Mouse (Mus musculus) kidney, adult 2 months (tissue): ENCODE results near the gene Stard13. TPM values are rescaled to one million over a fixed set of nuclear protein-coding genes. Genes with fewer than 3 reads are reported as not detected.

Source experiments
- DNase-seq: peaks from one replicate; pipeline ENCODE4 v3.0.0; 2021
- H3K27ac ChIP-seq: fragments of 200-500 bp; 2 replicates; pipeline ENCODE4 v1.5.1; 2012; ENCODE audit warnings: low read depth, low read length, control low read depth, inconsistent platforms; ENCODE audit not compliant: insufficient read depth
- H3K27me3 ChIP-seq: fragments of 200-500 bp; replicated peaks from 2 replicates; pipeline ENCODE4 v1.6.1; 2012; ENCODE audit warnings: mild to moderate bottlenecking, moderate library complexity, low read length, inconsistent platforms; ENCODE audit not compliant: control insufficient read depth, insufficient read depth
- H3K36me3 ChIP-seq: fragments of 200-500 bp; 2 replicates; pipeline ENCODE4 v1.6.1; 2012; ENCODE audit warnings: mild to moderate bottlenecking, moderate library complexity, low read length, inconsistent platforms; ENCODE audit not compliant: control insufficient read depth, insufficient read depth
- H3K4me1 ChIP-seq: fragments of 200-500 bp; 2 replicates; pipeline ENCODE4 v1.6.1; 2011; ENCODE audit warnings: low read length; ENCODE audit not compliant: control insufficient read depth, insufficient read depth
- H3K4me3 ChIP-seq: fragments of 200-500 bp; 2 replicates; pipeline ENCODE4 v1.5.1; 2011; ENCODE audit warnings: mild to moderate bottlenecking, low read depth, low read length, control low read depth; ENCODE audit not compliant: insufficient read depth
- CTCF ChIP-seq: fragments of 200-500 bp; conservative IDR thresholded peaks from 2 replicates; pipeline ENCODE4 v1.5.1; 2011; ENCODE audit warnings: low read depth, mild to moderate bottlenecking, control low read depth, low read length, moderate library complexity, mixed read lengths; ENCODE audit not compliant: insufficient read depth, insufficient read length
- POLR2A ChIP-seq: fragments of 200-500 bp; IDR thresholded peaks from one replicate; pipeline ENCODE4 v1.6.1; 2011; ENCODE audit warnings: low read depth, low read length, control low read depth
- WGBS: fragments of 180-500 bp; shearing (Covaris S2); methylation state at CpG from one replicate; pipeline ENCODE4 v1.1.7; 2018; 5-methylcytosine and 5-hydroxymethylcytosine counted together
- polyA plus RNA-seq: library from polyadenylated mRNA; depleted of rRNA; stranded (reverse); fragments of >200 nt; gene quantifications from 2 replicates; pipeline ENCODE4 v1.2.3, GENCODE M21; 2012

Gene Stard13
- polyA plus RNA-seq, 1 experiment, result 7.3 TPM

DNA sequence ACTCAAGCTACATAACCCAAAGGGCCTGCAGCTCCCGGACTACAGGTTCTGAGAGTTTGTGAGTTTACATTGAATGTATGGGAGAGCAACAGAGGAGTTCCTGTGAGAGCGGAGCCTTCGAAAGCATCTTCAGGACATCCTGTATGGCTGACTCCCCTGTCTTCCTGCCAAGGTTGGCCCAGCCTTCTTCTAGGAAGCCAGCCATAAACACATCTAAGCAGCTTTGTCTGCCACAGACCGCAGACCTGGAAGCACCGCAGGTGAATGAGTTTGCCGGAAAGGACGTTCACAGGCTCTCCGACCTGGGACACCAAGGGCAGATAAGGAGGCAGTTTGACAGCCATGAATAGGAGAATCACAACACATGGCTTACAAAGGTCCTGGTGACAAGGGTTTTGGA is 52.3 kb downstream of the Stard13 start:
- no peak for TF ChIP-seq POLR2A
- TF ChIP-seq CTCF, result no peak
- Histone ChIP-seq H3K4me1 (peaks cover 2% of the 10 kb centered on the region; the same call in 1 of the 2 replicates), H3K27me3 (no peaks in the 10 kb centered on the region), H3K27ac (no peak overlapping the region), H3K36me3 (no peaks in the 10 kb centered on the region), H3K4me3 (no peak overlapping the region)
- no peak for DNase-seq
- 70% methylated on average over 8 of the region's 8 CpGs for WGBS

DNA sequence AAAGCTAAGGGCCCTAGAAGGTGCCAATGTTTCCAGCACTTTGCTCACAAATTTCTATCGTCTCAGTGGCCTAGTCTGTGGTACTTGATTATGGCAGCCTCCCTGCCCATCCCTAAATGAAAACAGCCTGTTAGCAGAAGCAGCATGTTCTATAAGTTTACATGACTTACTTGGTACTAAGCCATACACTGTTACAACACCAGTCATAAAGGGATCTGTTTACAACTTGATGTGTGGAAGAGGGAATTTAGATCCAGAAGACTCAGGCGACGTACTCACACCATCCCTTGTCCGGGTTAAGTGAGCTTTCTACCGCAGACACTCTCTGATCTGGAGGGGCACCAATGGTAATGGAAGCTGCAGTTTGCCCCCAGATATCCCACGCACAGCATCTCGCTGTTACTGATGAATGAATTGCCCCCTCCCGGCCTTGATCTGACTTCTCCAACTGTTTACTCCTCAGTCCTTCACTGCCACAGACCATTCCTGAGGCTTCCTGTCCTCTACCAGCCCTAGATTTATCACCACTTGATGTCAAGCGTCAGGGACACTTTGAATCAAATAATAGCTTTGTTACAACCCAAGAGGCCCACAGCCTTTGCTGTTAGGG is 53.4 kb downstream of the Stard13 start:
- no peak overlapping the region for H3K27ac ChIP-seq
- 89% methylated on average over 9 of the region's 9 CpGs for WGBS
- no peak overlapping the region for H3K4me3 ChIP-seq
- no peaks in the 10 kb centered on the region for H3K27me3 ChIP-seq
- H3K4me1 ChIP-seq, result peaks cover 11% of the 10 kb centered on the region
- TF ChIP-seq POLR2A, result no peak
- TF ChIP-seq CTCF, result no peak
- DNase-seq, result no peak
- H3K36me3 ChIP-seq, result no peaks in the 10 kb centered on the region

DNA sequence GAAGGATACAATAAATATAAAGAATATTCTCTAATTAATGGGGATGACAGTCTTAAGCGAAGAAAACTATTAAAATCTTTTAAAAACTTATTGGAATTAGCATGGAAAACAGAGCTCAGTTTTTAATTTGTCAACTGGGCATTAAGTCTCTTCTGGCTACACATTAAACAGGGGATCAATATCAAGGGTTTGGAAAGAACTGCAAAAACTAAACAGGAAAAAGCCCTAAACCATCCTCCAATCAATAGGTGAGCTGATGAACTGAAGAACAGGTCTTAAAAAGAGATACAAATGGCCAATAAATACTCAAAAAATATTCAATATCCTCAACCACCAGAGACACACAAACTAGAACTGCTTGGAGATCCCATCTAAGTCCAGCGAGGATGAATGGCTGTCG is 56.5 kb downstream of the Stard13 start:
- TF ChIP-seq CTCF (no peak), POLR2A (no peak)
- Histone ChIP-seq H3K36me3 (no peaks in the 10 kb centered on the region), H3K27ac (no peak overlapping the region), H3K4me3 (no peak overlapping the region), H3K27me3 (no peaks in the 10 kb centered on the region), H3K4me1 (peaks cover 27% of the 10 kb centered on the region)
- DNase-seq, result no peak
- 94% methylated on average over 3 of the region's 3 CpGs for WGBS

DNA sequence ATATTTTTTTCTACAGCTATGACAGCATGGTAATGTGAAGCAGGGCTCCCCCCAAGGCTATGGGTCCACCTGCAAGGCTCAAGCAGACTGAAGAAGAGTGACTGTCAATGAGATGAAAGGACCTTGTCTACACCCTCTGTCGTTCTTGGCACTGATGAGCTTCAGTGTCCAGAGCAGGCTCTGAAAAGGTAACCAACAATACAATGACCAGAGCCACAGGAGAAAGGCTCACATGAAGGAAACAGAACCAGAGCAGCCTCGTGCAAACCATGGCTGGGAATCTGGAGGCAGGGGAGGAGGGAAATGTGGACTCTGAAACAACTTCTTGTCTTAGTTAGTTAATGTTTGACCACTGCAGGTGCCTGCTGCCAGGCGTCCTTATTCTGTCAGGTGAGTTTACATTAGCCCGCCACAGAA is 57.7 kb downstream of the Stard13 start:
- WGBS, result 36% methylated on average over 4 of the region's 4 CpGs
- peak overlapping the region; percentile 90 for H3K27ac ChIP-seq
- peak; percentile 91 for DNase-seq

GRCm38 (mm10) chr5:151174485-151175460 is 58.9 kb downstream of the Stard13 start:
- H3K4me3 ChIP-seq, result no peak overlapping the region
- no peaks in the 10 kb centered on the region for H3K36me3 ChIP-seq
- no peak for DNase-seq
- no peak for TF ChIP-seq CTCF
- peak overlapping the region; percentile 15; the same call in 1 of the 2 replicates for H3K27ac ChIP-seq
- H3K4me1 ChIP-seq, result peaks cover 27% of the 10 kb centered on the region
- H3K27me3 ChIP-seq, result no peaks in the 10 kb centered on the region
- WGBS, result 60% methylated on average over 7 of the region's 7 CpGs

More for the DNA sequence above, 57.7 kb downstream of the Stard13 start:
- Histone ChIP-seq H3K4me1 (peaks cover 27% of the 10 kb centered on the region), H3K36me3 (no peaks in the 10 kb centered on the region), H3K27me3 (no peaks in the 10 kb centered on the region), H3K4me3 (no peak overlapping the region)
- TF ChIP-seq CTCF (no peak), POLR2A (no peak)

DNA sequence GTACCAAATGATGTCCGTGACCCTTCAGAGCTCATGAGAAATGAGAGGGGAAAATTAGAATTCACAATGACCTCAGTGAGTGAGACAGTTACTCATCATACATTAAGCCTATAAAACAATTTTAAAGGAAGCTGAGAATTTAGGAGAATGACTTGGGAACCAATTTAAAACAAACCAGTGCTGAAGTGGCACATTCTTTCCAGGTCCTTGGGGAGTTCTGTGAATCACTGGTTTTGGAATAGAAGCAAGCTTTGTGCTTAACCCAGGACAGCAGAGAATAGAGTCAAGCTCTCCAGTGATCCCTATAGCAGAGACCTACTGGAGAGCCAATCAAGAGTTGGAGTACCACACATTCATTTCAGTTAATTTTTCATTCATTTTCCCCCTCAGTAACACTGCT is 59.9 kb downstream of the Stard13 start:
- 70% methylated on average over 1 of the region's 1 CpGs for WGBS
- TF ChIP-seq CTCF (no peak), POLR2A (no peak)
- Histone ChIP-seq H3K27ac (peak overlapping the region; percentile 27; the same call in 1 of the 2 replicates), H3K4me1 (peaks cover 27% of the 10 kb centered on the region), H3K36me3 (no peaks in the 10 kb centered on the region), H3K4me3 (no peak overlapping the region), H3K27me3 (no peaks in the 10 kb centered on the region)
- DNase-seq, result peak; percentile 36

GRCm38 (mm10) chr5:151170168-151170750 is 63.4 kb downstream of the Stard13 start:
- H3K4me1 ChIP-seq, result peaks cover 27% of the 10 kb centered on the region
- no peak overlapping the region for H3K4me3 ChIP-seq
- 73% methylated on average over 3 of the region's 3 CpGs for WGBS
- no peak for TF ChIP-seq POLR2A
- TF ChIP-seq CTCF, result no peak
- no peaks in the 10 kb centered on the region for H3K27me3 ChIP-seq
- no peak overlapping the region for H3K27ac ChIP-seq
- H3K36me3 ChIP-seq, result no peaks in the 10 kb centered on the region
- DNase-seq, result peak; percentile 46
